Mouse (Mus musculus): Measurements from ENCODE around the gene Hoxd4. TPM values are rescaled to one million over a fixed set of nuclear protein-coding genes. Genes with fewer than 3 reads are reported as not detected.

Gene Hoxd4
- polyA plus RNA-seq, 1 experiment, result not detected

DNA sequence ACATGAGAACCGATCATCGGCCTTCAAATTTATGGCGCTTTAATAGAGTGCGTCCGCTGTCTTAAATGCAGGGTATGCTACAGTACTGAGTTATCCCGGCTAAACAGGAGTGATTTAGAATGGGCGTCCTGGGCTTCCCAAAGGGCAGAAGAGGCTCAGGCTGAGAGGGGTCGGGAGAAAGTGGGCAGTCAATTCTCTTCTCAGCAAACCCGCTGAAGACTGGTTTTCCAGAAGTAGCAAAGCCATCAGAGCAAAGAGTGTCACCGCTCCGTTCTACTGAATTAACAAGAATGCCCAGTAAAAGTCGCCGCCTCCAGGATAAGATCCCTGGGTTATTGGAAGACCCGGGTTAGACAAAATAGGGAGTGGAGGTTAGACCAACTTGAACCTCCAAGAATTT lies 28.1 kb downstream of the Hoxd4 start:
- Histone ChIP-seq H3K4me3 (ENCODE audit: insufficient read depth, poor library complexity, severe bottlenecking) (no peak overlapping the region), H3ac (ENCODE audit: control insufficient read depth, insufficient read length, low read depth) (no peak overlapping the region), H3K27me3 (ENCODE audit: control insufficient read depth, insufficient read depth, insufficient read length) (peaks cover 54% of the 10 kb centered on the region), H3K79me2 (ENCODE audit: control insufficient read depth, insufficient read depth) (no peaks in the 10 kb centered on the region), H3K36me3 (ENCODE audit: control insufficient read depth, insufficient read depth) (no peaks in the 10 kb centered on the region), H3K79me3 (ENCODE audit: low read depth) (no peaks in the 10 kb centered on the region)
- TF ChIP-seq FOSL1 (IDR thresholded peaks at IDR 0.05; ENCODE audit: insufficient read depth, low read length, poor library complexity, severe bottlenecking) (no peak), MYOG (IDR thresholded peaks at IDR 0.05; ENCODE audit: control insufficient read depth, extremely low read depth, insufficient read length) (no peak), CEBPB (IDR thresholded peaks at IDR 0.05; ENCODE audit: low read depth) (no peak), USF1 (IDR thresholded peaks at IDR 0.05; ENCODE audit: low read depth) (no peak), MYOD1 (IDR thresholded peaks at IDR 0.05; ENCODE audit: control insufficient read depth, insufficient read length, low read depth) (no peak), CTCF (IDR thresholded peaks at IDR 0.05; ENCODE audit: control insufficient read depth, insufficient read depth, insufficient read length) (no peak), MAX (IDR thresholded peaks at IDR 0.05) (no peak)

DNA sequence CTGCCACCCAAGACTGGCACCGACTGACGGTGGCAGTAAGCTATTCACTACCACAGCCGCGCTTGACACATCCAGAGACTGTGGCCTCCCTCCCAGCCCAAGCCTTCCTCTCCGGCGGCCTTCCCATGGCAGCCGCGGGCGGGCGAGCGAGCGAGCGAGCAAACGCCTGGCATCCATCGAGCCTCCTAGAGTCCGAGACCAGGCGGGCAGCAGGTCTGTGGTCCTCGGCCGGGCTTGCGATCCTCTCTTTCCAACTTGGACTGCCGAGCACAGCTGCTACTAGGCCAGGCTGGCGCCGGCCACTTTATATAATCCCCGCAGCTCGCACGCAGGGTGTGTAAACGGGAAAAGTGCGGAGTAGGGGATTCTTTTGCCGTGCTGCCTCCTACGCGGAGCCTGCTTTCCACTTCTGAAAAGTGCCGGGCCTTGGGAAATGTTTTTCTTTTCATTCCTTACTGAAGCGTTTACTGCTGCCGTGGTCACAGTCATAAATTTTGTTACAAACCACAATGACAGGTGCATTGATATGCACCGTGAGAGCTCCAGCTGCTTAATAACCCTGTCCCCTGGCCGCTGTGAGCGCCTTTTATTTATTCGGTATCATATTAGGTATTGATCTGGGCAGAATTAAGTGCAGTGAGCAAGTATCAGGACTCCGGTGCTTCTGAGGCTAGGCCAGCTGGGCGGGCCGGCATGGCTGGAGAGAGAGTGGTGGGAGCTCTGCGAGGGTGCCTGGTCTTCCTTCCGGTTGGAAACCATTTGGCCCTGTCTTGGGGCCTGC lies 28.8 kb downstream of the Hoxd4 start:
- H3K36me3 ChIP-seq (ENCODE audit: control insufficient read depth, insufficient read depth), result no peaks in the 10 kb centered on the region
- H3K27me3 ChIP-seq (ENCODE audit: control insufficient read depth, insufficient read depth, insufficient read length), result peaks cover 51% of the 10 kb centered on the region
- H3K79me3 ChIP-seq (ENCODE audit: low read depth), result no peaks in the 10 kb centered on the region
- TF ChIP-seq MYOD1 (IDR thresholded peaks at IDR 0.05; ENCODE audit: control insufficient read depth, insufficient read length, low read depth), result no peak
- no peaks in the 10 kb centered on the region for H3K79me2 ChIP-seq (ENCODE audit: control insufficient read depth, insufficient read depth)
- no peak overlapping the region for H3K4me3 ChIP-seq (ENCODE audit: insufficient read depth, poor library complexity, severe bottlenecking)
- no peak overlapping the region for H3ac ChIP-seq (ENCODE audit: control insufficient read depth, insufficient read length, low read depth)

- Histone ChIP-seq H3K4me3 (ENCODE audit: insufficient read depth, poor library complexity, severe bottlenecking) (no peak overlapping the region), H3K79me3 (ENCODE audit: low read depth) (no peaks in the 10 kb centered on the region), H3K79me2 (ENCODE audit: control insufficient read depth, insufficient read depth) (no peaks in the 10 kb centered on the region), H3ac (ENCODE audit: control insufficient read depth, insufficient read length, low read depth) (no peak overlapping the region), H3K36me3 (ENCODE audit: control insufficient read depth, insufficient read depth) (no peaks in the 10 kb centered on the region), H3K27me3 (ENCODE audit: control insufficient read depth, insufficient read depth, insufficient read length) (peaks cover 46% of the 10 kb centered on the region)
- TF ChIP-seq FOSL1 (IDR thresholded peaks at IDR 0.05; ENCODE audit: insufficient read depth, low read length, poor library complexity, severe bottlenecking), result no peak
- TF ChIP-seq CEBPB (IDR thresholded peaks at IDR 0.05; ENCODE audit: low read depth), result no peak
- no peak for TF ChIP-seq CTCF (IDR thresholded peaks at IDR 0.05; ENCODE audit: control insufficient read depth, insufficient read depth, insufficient read length)
- no peak for TF ChIP-seq MYOD1 (IDR thresholded peaks at IDR 0.05; ENCODE audit: control insufficient read depth, insufficient read length, low read depth)
- no peak for TF ChIP-seq USF1 (IDR thresholded peaks at IDR 0.05; ENCODE audit: low read depth)
- TF ChIP-seq MYOG (IDR thresholded peaks at IDR 0.05; ENCODE audit: control insufficient read depth, extremely low read depth, insufficient read length), result no peak
- no peak for TF ChIP-seq MAX (IDR thresholded peaks at IDR 0.05)
Measured at GRCm38 (mm10) chr2:74741252-74741978, 29.7 kb downstream of the Hoxd4 start.

DNA sequence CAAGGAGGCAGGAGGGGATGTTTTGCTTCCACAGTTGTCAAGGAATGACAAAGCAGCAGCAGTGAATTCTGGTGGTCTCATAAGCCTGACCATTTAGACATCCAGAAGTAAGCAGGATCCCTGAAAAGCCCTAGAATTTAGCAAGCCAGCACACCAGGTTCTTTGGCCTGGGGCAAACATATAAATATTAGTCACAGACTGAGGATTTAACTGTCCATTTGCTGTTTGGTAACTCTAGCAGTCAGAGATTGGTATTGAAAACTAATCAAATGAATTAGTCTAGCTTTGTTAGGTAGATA lies 30.2 kb downstream of the Hoxd4 start:
- Histone ChIP-seq H3K79me2 (ENCODE audit: control insufficient read depth, insufficient read depth) (no peaks in the 10 kb centered on the region), H3K4me3 (ENCODE audit: insufficient read depth, poor library complexity, severe bottlenecking) (no peak overlapping the region), H3K79me3 (ENCODE audit: low read depth) (no peaks in the 10 kb centered on the region), H3K27me3 (ENCODE audit: control insufficient read depth, insufficient read depth, insufficient read length) (peaks cover 41% of the 10 kb centered on the region), H3ac (ENCODE audit: control insufficient read depth, insufficient read length, low read depth) (no peak overlapping the region), H3K36me3 (ENCODE audit: control insufficient read depth, insufficient read depth) (no peaks in the 10 kb centered on the region)
- TF ChIP-seq FOSL1 (IDR thresholded peaks at IDR 0.05; ENCODE audit: insufficient read depth, low read length, poor library complexity, severe bottlenecking) (no peak), CTCF (IDR thresholded peaks at IDR 0.05; ENCODE audit: control insufficient read depth, insufficient read depth, insufficient read length) (no peak), MYOD1 (IDR thresholded peaks at IDR 0.05; ENCODE audit: control insufficient read depth, insufficient read length, low read depth) (no peak), CEBPB (IDR thresholded peaks at IDR 0.05; ENCODE audit: low read depth) (no peak), MAX (IDR thresholded peaks at IDR 0.05) (no peak), MYOG (IDR thresholded peaks at IDR 0.05; ENCODE audit: control insufficient read depth, extremely low read depth, insufficient read length) (no peak), USF1 (IDR thresholded peaks at IDR 0.05; ENCODE audit: low read depth) (no peak)

- H3K27me3 ChIP-seq (ENCODE audit: control insufficient read depth, insufficient read depth, insufficient read length), result peaks cover 22% of the 10 kb centered on the region
- no peaks in the 10 kb centered on the region for H3K79me3 ChIP-seq (ENCODE audit: low read depth)
- TF ChIP-seq CEBPB (IDR thresholded peaks at IDR 0.05; ENCODE audit: low read depth), result no peak
- no peak for TF ChIP-seq FOSL1 (IDR thresholded peaks at IDR 0.05; ENCODE audit: insufficient read depth, low read length, poor library complexity, severe bottlenecking)
- no peak for TF ChIP-seq MYOG (IDR thresholded peaks at IDR 0.05; ENCODE audit: control insufficient read depth, extremely low read depth, insufficient read length)
- no peak for TF ChIP-seq MYOD1 (IDR thresholded peaks at IDR 0.05; ENCODE audit: control insufficient read depth, insufficient read length, low read depth)
- no peak overlapping the region for H3K4me3 ChIP-seq (ENCODE audit: insufficient read depth, poor library complexity, severe bottlenecking)
- H3ac ChIP-seq (ENCODE audit: control insufficient read depth, insufficient read length, low read depth), result no peak overlapping the region
- no peaks in the 10 kb centered on the region for H3K36me3 ChIP-seq (ENCODE audit: control insufficient read depth, insufficient read depth)
- H3K79me2 ChIP-seq (ENCODE audit: control insufficient read depth, insufficient read depth), result no peaks in the 10 kb centered on the region
Measured at GRCm38 (mm10) chr2:74745540-74746297, 34.0 kb downstream of the Hoxd4 start.

Data from C2C12 (cell line).